Mouse (Mus musculus) layer of hippocampus, adult 6 months (tissue): ENCODE results near the gene Plac8. TPM values are rescaled to one million over a fixed set of nuclear protein-coding genes. Genes with fewer than 3 reads are reported as not detected.

ENCODE experiments used
- long read RNA-seq, 2 experiments: library from polyadenylated mRNA; unstranded; transcript quantifications; one replicate each; pipeline ENCODE4 v2.0.0; 2019 to 2020
- polyA plus RNA-seq: library from polyadenylated mRNA; unstranded; fragments of <200 nt; fragmentation: Nextera tagmentation; gene quantifications from 2 replicates; pipeline ENCODE4 v1.2.3, GENCODE M21; 2021

Gene Plac8
- 0.23 TPM in 1 of 2 replicates, not detected in the other for polyA plus RNA-seq
- long read RNA-seq, experiment 1, result 0 reads
- long read RNA-seq, experiment 2, result 0 reads

DNA sequence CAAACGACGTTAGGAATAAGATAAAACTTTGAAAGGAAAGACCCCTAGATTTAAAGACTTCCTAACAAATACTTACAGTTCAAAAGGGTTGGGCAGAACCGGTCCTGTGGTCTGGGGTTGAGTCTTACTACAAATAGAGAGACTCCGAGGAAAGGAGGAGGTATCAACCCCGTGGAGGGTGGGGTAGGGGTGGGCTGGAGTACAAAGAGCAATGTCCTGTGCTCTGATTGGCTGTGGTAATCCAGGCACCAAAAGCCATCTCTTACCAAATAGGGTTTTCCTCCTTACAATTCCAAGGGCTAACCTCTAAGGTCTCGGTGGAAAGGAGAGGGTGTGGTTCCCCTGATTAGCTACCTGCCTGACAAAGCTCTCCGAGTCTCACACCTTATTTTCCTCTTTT is at the start of gene Plac8:
Gene Plac8 (minus strand): TSS at position 177 of the 400 bp plus-strand sequence.

DNA sequence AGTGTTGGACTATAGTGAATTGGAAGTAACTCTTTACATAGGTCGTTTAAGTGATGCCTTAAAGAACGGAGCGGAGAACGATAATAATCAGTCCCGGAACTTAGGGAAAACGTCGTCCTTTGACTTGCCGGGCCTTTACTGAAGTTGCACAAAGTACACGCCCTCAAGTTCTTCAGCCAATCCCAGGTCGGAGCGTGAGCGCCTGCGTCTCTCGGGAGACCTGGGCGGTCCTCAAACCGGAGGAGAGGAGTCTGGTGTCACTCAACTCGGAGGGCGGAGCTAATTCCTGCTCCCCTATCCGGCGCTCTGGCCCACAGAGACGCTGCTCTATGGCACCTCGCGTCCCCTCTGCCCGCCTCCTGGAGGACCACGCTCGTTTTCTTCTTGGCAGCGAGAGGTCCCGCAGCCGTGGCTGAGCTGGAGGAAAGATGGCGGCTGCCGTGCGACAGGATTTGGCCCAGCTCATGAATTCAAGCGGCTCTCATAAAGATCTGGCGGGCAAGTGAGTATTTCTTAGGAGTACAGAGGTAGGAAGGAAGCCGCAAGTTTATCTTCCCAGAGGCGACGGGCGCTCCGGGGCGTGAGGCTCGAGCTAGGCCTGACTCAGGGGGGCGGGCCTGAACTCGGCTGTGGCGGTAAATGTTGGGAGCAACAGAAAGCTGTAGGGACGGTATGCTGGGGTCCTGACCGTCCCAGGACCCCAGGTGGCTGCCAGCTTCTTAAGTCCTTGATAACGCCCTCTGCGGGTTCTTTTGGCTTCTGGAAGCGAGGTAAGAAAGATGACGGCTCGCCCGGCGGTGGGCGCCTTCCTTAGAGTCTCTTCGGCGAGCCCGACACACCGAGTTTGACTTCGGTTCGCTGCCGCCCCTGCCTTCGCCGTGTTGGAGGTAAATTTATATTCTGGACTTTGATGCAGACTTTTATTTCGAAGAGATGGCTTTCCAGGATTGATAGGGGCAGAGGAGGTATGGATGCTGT is 53.7 kb downstream of the Plac8 start, which contains the start of gene Cops4:
Gene Cops4 (plus strand): TSS at position 261 of the 978 bp plus-strand sequence.

Other genes starting within 250 kb of the Plac8 start
- gene Sec31a, start 156.0 kb downstream of the Plac8 start, polyA plus RNA-seq, result 36.9 and 40.7 TPM in 2 replicates
- 2.2 and 3.3 TPM in 2 replicates for gene Lin54, start 71.6 kb downstream of the Plac8 start, polyA plus RNA-seq
- gene Cops4, start 53.9 kb downstream of the Plac8 start, polyA plus RNA-seq, result 160 and 164 TPM in 2 replicates
- gene Coq2, start 102.9 kb upstream of the Plac8 start, polyA plus RNA-seq, result 67.1 and 81.9 TPM in 2 replicates
- gene Hpse, start 147.5 kb upstream of the Plac8 start, polyA plus RNA-seq, result 0.19 and 0.21 TPM in 2 replicates
- 2.0 and 3.3 TPM in 2 replicates for gene Helq, start 226.4 kb upstream of the Plac8 start, polyA plus RNA-seq
- gene Mrps18c, start 226.4 kb upstream of the Plac8 start, polyA plus RNA-seq, result 173 and 177 TPM in 2 replicates
- gene Abraxas1, start 248.7 kb upstream of the Plac8 start, polyA plus RNA-seq, result 4.6 and 5.2 TPM in 2 replicates